Mouse (Mus musculus) urinary bladder, postnatal 25 days (tissue): Measurements from ENCODE around the gene Esr1.
A peak's percentile ranks its signal among the peaks of the same experiment; 100 is the strongest.
"Not testable (repeated sequence)": the region's sequence is repeated elsewhere in the genome, so short reads cannot be mapped to it uniquely, and the experiment has no call there.

Source experiments
- DNase-seq: peaks from one replicate; pipeline ENCODE4 v3.0.0; 2022; ENCODE audit warnings: low spot score

Gene Esr1

GRCm38 (mm10) chr10:4694336-4694865, 83.0 kb downstream of the Esr1 start:
- DNase-seq = no peak

GRCm38 (mm10) chr10:4709915-4710314, 98.5 kb downstream of the Esr1 start:
- DNase-seq = no peak

- DNase-seq = no peak
Measured at GRCm38 (mm10) chr10:4711434-4711833, 100.0 kb downstream of the Esr1 start.

GRCm38 (mm10) chr10:4712061-4712908, 100.9 kb downstream of the Esr1 start:
- DNase-seq = peak; percentile 16

GRCm38 (mm10) chr10:4713398-4713797, 102.0 kb downstream of the Esr1 start:
- no peak for DNase-seq

- DNase-seq = no peak
Measured at GRCm38 (mm10) chr10:4724851-4725250, 113.5 kb downstream of the Esr1 start.

GRCm38 (mm10) chr10:4726141-4726540, 114.7 kb downstream of the Esr1 start:
- DNase-seq = no peak

GRCm38 (mm10) chr10:4732328-4732727, 120.9 kb downstream of the Esr1 start:
- DNase-seq = no peak

GRCm38 (mm10) chr10:4733987-4734386, 122.6 kb downstream of the Esr1 start:
- DNase-seq = no peak

- no peak for DNase-seq
Measured at GRCm38 (mm10) chr10:4734942-4735341, 123.5 kb downstream of the Esr1 start.

- no peak for DNase-seq
Measured at GRCm38 (mm10) chr10:4738311-4738710, 126.9 kb downstream of the Esr1 start.

GRCm38 (mm10) chr10:4751091-4751490, 139.7 kb downstream of the Esr1 start:
- not testable (repeated sequence) for DNase-seq

- DNase-seq = no peak
Measured at GRCm38 (mm10) chr10:4752977-4753376, 141.6 kb downstream of the Esr1 start.

GRCm38 (mm10) chr10:4775541-4775940, 164.1 kb downstream of the Esr1 start:
- DNase-seq = no peak

GRCm38 (mm10) chr10:4776007-4776713, 164.8 kb downstream of the Esr1 start:
- no peak for DNase-seq

- no peak for DNase-seq
Measured at GRCm38 (mm10) chr10:4776714-4777090, 165.3 kb downstream of the Esr1 start.

- no peak for DNase-seq
Measured at GRCm38 (mm10) chr10:4777996-4778395, 166.6 kb downstream of the Esr1 start.

- no peak for DNase-seq
Measured at GRCm38 (mm10) chr10:4780926-4781325, 169.5 kb downstream of the Esr1 start.

GRCm38 (mm10) chr10:4787003-4787628, 175.7 kb downstream of the Esr1 start:
- no peak for DNase-seq

- DNase-seq = no peak
Measured at GRCm38 (mm10) chr10:4798268-4798808, 186.9 kb downstream of the Esr1 start.

- no peak for DNase-seq
Measured at GRCm38 (mm10) chr10:4824366-4824765, 213.0 kb downstream of the Esr1 start.

- no peak for DNase-seq
Measured at GRCm38 (mm10) chr10:4830592-4830991, 219.2 kb downstream of the Esr1 start.
